Mouse (Mus musculus): ENCODE data around the gene Pqlc2.

Gene Pqlc2

DNA sequence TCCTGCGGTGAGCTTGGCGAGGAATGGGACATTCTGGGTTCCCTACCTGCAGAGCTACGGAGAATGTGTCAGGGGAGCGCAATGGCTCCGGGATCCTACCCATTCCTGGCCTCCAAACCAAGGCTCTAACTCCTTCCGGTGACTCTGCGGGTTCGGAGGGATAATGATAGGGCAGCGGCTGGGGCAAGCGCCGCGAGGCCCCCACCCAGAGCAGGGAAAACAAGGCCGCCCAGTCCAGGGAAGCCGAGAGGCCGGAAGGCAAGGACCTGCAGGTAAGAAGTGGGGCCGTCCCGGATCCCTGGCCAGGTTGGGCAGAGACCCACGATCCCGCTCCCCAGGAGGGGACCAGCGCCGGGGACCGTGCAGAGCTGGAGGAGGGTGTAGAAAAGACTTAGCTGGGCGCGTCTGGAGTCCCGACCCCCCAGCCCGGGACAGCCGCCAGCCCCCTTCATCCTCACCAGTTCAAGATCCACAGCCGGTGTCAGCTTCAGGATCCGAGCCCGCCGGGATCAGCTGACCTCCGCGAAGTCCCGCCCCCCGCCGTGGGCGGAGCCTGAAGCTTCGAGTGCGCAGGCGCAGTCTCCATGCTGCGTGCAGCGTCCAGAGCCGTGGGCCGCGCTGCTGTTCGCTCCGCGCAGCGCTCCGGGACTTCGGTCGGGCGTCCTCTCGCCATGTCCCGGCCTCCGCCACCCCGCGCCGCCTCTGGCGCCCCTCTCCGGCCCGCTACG lies at the start of gene Pqlc2, which contains the start of gene Akr7a5:
Gene Pqlc2 (minus strand): TSS at position 538 of the 728 bp plus-strand sequence.
Gene Akr7a5 (plus strand): TSS at position 574 of the 728 bp plus-strand sequence.
- peak; percentile 94 for DNase-seq (ENCODE audit: low read depth, low spot score)

DNA sequence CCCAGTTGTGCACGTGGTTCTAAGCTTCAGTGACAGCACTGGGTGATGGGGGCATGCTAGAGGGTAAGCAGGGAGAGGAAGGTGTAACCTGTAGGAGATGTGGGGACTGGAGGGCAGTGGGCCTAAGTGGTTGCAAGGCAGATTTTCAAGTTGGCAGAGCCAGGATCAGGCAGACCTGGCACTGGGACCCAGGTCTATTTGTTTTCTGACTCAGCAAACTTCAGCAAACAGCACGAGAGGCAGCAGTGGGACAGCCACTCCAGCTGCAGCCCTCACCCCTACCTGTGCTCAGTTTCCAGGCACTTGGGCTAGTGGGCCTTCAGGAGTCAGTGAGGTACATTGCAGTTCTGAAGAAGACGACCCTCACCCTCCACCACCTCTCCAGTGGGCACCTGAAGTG lies 46.7 kb upstream of the Pqlc2 start:
- DNase-seq (ENCODE audit: low read depth, low spot score) = no peak

DNA sequence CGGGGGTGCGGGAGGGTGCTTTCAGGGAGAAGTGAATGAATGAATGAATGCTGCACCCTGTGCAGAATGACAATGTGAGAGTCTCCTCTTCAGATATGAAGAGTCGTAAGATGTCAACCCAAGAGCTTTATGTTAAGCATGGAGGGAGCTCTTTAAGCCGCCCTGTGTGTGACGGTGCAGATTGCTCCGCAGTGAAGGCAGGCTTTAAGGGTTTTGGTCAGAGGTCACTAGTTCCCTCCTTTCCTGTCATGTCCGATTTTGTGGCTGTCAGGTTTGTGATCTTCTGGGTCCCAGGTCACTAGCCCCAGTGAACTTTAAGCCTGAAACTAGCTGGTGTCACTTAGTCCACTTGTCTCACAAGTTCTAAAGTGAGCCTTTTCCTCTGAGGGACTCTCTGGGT lies 42.3 kb upstream of the Pqlc2 start:
- DNase-seq (ENCODE audit: low read depth, low spot score) = no peak

DNA sequence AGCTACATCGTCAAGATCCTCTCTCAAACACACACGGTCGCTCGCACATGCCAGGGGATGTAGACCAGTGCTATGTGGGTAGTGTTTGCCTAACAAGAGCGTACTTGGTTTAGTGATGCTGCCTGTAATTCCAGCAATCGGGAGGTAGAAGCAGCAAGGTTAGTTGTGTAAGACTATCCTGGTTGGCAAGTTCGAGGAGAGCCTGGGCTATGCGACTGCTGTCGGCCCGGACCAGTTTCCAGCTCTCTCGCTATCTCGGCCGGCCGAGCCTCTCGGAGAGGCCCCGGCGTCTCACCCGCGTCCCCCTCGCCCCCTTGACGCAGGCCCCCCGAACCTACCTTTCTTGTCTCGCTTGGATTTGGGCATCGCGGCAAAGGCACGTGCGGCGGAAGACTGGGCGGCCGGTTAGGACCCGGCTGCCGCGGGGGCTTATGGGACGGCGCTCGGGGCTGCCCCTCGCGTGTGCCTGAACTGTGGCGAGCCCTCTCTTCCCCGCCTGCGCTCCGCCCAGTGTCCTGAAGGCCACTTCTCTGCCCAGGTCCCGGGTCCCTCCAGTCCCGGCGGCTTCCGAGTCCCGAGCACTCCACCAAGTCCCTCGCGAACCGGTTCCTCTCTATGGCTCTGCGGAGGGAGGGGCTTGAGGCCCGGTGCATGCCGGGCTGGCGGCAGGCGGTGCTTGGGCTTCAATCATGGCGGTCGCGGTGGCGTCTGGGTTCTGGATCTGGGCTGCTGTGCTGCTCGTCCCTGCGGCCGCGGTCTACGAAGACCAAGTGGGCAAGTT lies 41.6 kb upstream of the Pqlc2 start, which contains the start of the genes Mrto4, Emc1 and Ubr4:
Gene Mrto4 (minus strand): TSS at position 646 of the 781 bp plus-strand sequence.
Gene Emc1 (plus strand): TSS at position 657 of the 781 bp plus-strand sequence.
Gene Ubr4 (plus strand): TSS at position 679 of the 781 bp plus-strand sequence.
- peak; percentile 59 for DNase-seq (ENCODE audit: low read depth, low spot score)

DNA sequence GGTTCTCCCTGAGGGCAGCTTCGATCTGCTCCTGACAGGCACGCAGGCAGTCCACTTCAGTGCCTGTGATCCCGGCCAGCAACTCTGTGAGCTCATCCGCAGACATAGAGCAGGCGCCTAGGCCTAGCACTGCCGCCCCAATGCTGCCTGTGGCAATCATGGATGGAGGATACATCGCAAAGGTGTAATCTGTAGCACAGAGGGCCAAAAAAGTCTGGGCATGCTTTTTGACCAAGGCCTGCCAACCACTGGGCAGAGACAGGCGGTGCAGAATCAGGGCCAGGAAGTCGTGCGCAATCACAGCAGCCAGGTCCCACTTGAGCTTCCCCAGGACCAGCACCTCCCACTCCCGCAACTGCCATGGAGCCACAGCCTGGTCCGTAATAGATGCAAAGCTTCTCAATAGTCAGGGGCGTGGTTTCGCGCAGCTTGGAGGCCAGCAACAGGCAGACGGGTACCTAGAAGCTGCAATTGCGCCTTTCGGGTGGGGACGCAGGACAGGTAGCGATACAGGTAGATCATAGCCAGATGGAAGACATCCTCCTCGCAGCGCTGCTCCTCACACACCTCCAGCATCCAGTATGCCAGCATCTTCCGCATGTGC lies 35.0 kb upstream of the Pqlc2 start:
- no peak for DNase-seq (ENCODE audit: low read depth, low spot score)

DNA sequence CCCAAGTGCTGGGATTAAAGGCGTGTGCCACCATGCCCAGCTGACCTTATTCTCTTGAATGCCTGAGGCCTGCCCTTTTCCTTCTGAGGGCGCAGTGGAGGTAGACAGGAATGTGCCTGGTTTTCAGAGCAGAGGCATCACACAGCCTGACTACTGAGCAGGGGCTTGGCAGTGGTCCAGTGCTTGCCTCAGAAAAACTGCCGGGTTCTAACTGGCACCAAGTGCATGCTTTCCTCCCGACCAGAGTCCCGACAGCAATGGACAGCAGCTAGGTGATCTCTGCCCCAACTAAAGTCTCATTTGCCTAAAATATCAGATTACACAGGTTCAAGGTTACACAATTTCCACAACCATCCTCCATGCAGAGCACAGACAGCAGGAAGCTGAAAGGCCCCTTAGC lies 33.2 kb upstream of the Pqlc2 start:
- no peak for DNase-seq (ENCODE audit: low read depth, low spot score)

DNA sequence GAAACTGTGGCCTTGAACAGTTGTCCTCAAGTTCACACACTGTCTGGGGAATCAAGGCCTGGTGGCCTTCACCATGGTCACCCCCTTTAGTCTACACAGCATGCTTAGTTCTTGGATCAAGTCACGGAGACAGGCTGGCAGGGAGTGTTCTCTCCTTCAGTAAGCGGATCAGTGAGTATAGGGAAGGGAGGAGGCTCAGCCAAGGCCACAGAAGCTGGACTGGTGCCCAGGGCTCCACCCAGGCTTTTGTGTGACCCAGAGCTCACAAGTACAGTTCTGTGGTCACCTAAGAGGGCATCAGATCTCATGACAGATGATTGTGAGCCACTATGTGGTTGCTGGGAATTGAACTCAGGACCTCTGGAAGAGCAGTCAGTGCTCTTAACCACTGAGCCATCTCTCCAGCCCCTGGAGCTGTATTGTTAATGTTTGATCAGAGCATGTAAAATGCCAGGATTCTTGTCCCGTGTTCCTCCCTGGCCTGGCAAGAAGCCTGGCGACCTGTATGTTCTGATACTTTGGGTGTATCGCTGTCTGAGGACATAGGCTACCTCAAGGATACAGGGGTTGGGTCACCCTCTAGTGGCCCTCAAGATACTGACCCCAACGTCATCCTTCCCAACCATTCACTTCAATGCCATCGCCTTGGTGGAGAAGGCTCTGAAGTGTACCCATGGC lies 31.2 kb upstream of the Pqlc2 start:
- no peak for DNase-seq (ENCODE audit: low read depth, low spot score)

DNA sequence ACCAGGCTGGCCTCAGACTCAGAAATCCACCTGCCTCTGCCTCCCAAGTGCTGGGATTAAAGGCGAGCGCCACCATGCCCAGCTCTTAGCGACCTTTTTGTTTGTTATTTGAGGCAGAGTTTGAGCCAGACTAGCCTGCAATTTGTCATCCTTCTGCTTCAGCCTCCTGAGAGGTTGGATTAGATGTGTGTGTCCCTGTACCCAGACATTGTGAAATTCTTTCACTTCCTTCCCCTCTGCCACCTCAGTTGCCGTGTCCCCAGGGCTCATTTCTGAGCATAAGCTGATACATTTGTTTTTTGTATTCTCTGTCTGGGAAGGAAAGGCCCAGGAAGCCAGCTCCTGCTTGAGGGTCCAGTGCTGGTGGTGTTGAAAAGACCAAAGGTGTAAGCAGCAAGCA lies 30.3 kb upstream of the Pqlc2 start:
- no peak for DNase-seq (ENCODE audit: low read depth, low spot score)

DNA sequence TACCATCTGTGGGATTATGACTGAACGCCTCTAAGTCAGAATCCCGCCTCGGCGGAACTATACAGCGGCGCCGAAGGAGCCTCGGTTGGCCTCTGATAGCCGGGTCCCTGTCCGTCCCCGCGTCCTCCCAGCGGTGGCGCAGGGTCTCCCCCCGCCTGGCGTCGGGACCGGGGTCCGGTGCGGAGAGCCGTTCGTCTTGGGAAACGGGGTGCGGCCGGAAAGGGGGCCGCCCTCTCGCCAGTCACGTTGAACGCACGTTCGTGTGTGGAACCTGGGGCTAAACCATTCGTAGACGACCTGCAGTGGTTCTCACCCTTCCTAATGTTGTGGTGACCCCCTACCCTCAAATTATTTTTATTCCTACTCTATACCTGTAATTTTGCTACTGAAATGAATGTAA lies 27.6 kb upstream of the Pqlc2 start:
- no peak for DNase-seq (ENCODE audit: low read depth, low spot score)

DNA sequence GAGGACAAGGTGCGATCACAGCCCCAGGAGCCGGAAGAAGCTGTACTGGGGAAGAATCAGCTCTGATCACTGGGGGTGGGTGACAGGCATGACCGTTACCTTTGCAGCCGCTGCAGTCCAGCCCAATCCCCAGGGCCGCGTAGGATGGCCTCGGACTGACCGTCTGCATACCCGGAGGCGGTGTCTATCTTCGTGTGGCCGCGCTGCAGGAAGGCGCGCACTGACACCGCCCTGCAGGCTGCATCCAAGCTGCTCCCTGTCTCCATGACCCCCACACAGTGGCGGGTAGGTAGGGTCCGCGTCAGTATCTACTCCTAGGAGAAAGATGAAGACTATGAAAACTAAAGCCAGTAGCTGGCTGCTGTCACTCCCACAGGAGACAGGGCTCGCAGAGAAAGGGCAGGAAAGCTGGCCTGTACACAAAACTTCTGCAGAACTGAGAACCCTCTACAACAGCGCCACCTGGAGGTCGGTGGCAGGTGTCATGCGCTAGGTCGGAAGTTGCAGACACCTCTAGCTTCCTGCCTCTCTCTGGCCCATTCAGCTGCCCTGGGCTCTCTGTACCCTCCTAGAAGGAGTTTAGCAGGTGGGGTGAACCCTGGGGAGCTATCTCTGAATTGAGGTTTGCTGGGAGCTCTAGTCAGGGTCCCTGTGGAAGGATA lies 26.4 kb upstream of the Pqlc2 start:
- peak; percentile 77 for DNase-seq (ENCODE audit: low read depth, low spot score)

DNA sequence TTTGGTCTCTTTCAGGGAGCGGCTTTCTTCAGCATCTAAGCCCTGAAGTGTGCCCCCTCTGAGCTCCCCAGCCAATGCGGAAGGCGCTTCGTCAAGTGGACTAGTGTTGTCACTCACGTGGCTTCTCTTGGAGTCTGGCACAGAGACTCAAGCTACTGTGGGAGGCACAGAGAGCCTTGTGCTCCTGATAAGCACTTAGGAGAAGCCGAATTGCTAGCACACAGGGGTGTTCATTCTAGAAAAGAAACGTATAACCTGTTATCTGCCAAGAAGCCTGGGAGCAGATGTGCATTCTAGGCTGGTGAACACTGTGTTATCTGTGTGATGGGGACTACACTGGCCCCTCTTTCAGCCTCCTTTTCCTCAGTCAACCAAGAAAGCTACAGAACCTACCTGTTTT lies 25.0 kb upstream of the Pqlc2 start:
- no peak for DNase-seq (ENCODE audit: low read depth, low spot score)

DNA sequence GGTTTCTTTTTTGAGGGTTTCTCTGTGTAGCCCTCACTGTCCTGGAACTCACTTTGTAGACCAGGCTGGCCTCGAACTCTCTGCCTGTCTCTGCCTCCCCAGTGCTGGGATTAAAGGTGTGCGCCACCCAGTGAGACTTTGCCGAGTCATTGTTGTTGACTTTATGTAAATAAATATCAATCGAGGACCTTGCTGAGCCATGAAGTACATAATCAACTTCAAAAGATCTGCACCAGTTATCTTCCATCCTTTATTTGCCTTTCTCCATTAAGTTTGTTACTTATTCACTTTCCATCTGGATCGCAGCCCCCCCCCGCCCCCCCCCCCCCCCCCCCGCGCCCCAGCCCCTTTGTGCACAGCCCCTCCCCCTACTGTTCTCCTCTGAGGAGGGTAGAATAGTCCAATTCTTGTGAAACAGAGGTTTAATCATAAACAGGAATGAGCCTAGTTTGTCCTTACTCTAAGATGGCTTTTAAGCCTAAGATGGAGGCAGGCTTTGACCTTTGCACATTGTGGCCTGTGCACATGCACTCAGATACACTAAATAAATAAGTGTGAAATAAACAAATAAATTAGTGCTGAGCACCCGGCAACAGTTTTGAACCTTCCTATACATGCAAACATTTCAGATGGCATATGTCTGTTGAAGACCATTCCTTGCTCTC lies 24.3 kb upstream of the Pqlc2 start:
- no peak for DNase-seq (ENCODE audit: low read depth, low spot score)

DNA sequence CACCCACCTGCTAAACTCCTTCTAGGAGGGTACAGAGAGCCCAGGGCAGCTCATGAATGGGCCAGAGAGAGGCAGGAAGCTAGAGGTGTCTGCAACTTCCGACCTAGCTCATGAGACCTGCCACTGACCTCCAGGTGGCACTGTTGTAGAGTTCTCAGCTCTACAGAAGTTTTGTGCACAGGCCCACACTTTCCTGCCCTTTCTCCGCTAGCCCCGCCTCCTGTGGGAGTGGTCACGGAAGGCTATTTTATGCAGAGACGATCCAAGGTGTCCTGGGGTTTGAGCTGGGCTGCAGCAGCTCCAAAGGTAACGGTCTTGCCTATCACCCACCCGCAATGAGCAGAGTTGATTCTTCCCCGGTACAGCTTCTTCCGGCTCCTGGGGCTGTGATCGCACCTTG lies 20.1 kb upstream of the Pqlc2 start:
- peak; percentile 73 for DNase-seq (ENCODE audit: low read depth, low spot score)

DNA sequence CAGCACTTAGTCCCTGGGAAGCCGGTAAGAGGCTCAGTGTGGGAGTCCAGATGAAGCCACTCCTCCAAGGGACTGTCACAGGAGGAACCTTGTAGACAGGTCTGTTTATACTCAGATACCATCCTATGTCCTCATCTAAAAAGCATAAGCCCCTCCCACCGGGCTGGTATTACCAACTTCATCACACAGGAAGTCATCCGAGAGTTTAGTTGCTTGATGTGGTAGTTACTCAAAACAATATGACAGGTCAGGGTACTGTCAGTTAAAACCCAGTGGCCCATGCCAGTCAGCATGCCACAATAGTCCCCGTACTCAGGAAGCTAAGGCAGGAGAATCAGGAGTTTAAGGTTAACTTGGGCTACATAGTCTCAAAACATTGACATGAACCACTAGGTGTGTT lies 9.2 kb upstream of the Pqlc2 start:
- DNase-seq (ENCODE audit: low read depth, low spot score) = no peak

DNA sequence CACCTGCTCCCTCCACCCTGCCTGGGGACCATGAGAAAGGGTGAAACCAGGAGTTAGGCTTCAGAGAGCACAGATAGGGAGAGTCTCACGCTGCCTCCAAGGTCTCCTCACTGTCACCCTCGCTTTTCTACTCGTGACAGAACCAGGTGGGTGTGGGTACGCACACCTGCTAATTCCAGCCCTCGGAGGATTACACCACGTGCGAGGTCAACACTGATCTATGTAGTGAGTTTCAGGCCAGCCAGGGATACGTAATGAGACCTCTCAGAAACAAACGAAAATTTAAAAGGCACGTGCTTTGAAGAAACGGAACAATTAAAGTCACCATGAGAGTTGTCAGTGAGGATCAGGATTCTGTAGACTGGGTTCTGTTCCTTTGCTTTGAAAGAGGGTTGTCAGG lies 7.9 kb upstream of the Pqlc2 start:
- no peak for DNase-seq (ENCODE audit: low read depth, low spot score)

DNA sequence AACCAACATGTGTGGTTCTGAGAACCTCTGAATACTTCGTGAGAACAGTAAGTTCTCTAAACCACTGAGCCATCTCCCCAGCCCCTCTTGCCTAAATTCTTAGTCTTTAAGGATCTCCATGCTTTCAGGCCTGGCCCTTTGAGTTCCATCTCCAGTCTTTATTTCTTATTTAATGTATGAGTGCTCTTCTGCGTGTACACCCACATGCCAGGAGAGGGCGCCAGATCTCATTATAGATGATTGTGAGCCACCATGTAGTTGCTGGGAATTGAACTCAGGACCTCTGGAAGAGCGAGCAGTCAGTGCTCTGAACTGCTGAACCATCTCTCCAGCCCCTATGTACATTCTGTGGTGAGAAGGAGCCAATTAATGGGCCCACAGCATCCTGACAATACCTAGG lies 2.1 kb upstream of the Pqlc2 start:
- DNase-seq (ENCODE audit: low read depth, low spot score) = no peak

DNA sequence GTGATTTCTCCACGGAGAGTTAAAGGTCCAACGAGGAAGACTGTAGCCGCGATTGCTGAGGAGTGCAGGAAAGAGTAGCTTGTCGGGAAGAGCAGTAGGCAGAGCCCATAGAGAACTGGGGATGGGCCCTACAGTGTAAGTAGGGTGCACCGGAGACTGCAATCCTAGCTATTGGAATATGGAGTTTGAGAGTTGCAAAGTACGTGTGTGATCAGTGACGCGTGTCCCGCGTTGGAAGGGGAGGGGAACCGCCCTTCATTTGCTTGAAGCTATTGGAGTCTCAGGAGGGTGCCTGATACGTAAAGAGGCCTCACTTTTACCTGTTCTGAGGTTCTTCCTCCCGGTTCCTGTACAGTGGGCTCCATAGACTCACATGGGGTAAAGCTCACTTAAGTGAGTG lies 1.2 kb upstream of the Pqlc2 start:
- DNase-seq (ENCODE audit: low read depth, low spot score) = no peak

DNA sequence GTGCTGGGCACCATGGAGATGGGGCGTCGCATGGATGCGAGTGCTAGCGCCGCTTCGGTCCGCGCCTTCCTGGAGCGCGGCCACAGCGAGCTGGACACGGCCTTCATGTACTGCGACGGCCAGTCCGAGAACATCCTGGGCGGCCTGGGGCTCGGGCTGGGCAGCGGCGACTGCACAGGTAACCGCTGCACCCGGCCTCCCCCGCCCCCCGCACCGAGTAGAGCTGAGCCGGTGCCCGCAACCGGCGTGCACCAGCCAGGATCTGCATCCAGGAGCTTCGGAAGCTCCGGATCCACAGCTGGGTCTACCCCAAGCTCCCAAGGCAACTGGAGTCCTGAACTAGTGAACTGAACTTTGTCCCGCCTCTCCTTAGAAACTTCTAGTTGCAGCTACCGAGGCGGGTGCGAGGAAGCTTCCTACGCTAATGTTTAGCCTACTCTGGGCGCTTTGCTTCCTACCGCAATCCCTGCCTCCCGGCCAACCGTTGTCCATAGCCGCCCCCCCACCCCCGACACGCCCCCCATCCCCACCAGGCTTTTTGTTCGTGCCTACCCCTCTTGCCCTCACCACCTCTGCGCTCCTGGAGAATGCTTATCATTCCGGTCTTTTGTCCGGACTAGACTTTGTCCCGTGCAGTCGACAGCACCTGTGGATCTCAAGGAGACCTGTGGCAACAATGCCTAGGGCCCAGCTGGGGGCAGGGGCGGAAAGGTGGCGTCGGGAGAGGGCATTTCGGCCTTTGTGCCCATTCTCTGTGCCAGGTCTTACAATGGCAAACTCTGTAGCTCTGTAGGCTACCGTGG lies 592 bp upstream of the Pqlc2 start:
- DNase-seq (ENCODE audit: low read depth, low spot score) = no peak

DNA sequence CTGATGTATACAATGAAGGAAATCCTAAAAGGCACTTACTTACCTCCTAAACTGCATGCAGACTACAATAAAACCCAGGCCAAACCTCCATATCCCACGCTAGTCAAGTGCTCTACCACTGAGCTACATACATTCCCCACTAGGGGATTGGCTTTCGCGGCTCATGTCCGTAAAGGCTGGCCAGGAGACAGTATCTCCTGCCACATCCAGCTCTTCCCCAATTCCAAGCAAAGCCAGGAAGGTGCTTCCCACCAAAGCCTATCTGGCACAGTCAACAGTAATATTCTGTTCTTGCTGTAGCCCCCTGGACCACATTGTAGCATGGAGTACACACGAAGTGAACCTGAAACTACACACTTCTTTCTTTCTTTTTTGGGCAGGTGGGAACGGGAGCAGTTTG lies 857 bp downstream of the Pqlc2 start:
- no peak for DNase-seq (ENCODE audit: low read depth, low spot score)

DNA sequence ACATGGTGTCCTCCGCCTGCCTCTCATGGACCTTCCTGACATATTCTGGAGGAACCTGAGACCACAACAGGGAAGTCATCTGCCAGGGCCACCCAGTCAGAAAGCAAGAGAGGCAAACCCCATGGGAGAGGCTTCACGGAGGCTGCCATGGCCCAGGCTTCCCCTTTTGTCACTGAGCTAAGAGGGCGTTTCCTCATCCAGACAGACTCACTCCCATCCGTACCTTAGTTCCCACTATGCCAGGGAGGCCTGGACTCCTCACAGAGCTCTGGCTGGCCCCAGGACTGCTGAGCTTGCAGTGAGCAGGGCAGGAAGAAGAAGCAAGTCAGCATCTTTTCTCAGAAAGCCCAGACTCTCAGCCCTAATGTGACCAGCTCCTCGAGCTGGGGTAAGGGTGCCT lies 2.6 kb downstream of the Pqlc2 start:
- DNase-seq (ENCODE audit: low read depth, low spot score) = no peak
